Mouse (Mus musculus): ENCODE measurements at regions not wholly inside any gene's neighbourhood (a gene's known extent, or its start where the extent isn't known, plus 50 kb on each side); places are given as distances from the start of the nearest gene placed in this dataset.

GRCm38 (mm10) chr19:49282626-49283261, 1076.9 kb downstream of the Sorcs3 start:
- H3K9me3 ChIP-seq (ENCODE audit: control insufficient read depth, low read length), result no peaks in the 10 kb centered on the region
- WGBS, result 63% methylated on average over 8 of the region's 8 CpGs
- H3K4me3 ChIP-seq (ENCODE audit: control insufficient read depth in 1 of 2, insufficient read depth in 1 of 2, low read depth in 1 of 2, low read length in 2 of 2), result no peak overlapping the region
- no peak for ATAC-seq (ENCODE audit: insufficient number of reproducible peaks, insufficient read depth, low FRiP score, low read depth)
- H3K4me2 ChIP-seq (ENCODE audit: low read length), result no peak overlapping the region
- H3K9ac ChIP-seq (ENCODE audit: low read length), result no peak overlapping the region
- H3K27me3 ChIP-seq (ENCODE audit: control insufficient read depth, insufficient read depth, low read length), result no peaks in the 10 kb centered on the region
- H3K4me1 ChIP-seq (ENCODE audit: control insufficient read depth in 2 of 2, insufficient read depth in 2 of 2, low read length in 2 of 2), result no peaks in the 10 kb centered on the region
- no peak overlapping the region for H3K27ac ChIP-seq (replicated peaks in 1 of 2; ENCODE audit: control insufficient read depth in 1 of 2, insufficient read depth in 1 of 2, low read depth in 2 of 2, low read length in 2 of 2)
- H3K36me3 ChIP-seq (ENCODE audit: control insufficient read depth, insufficient read depth, low read length), result no peaks in the 10 kb centered on the region

- 67% methylated on average over 2 of the region's 2 CpGs for WGBS
- Histone ChIP-seq H3K9ac (ENCODE audit: low read length) (no peak overlapping the region), H3K27me3 (ENCODE audit: control insufficient read depth, insufficient read depth, low read length) (no peaks in the 10 kb centered on the region), H3K4me3 (ENCODE audit: control insufficient read depth in 1 of 2, insufficient read depth in 1 of 2, low read depth in 1 of 2, low read length in 2 of 2) (no peak overlapping the region), H3K4me1 (ENCODE audit: control insufficient read depth in 2 of 2, insufficient read depth in 2 of 2, low read length in 2 of 2) (no peaks in the 10 kb centered on the region; a peak in 1 of 4 replicates), H3K27ac (replicated peaks in 1 of 2; ENCODE audit: control insufficient read depth in 1 of 2, insufficient read depth in 1 of 2, low read depth in 2 of 2, low read length in 2 of 2) (no peak overlapping the region), H3K4me2 (ENCODE audit: low read length) (no peak overlapping the region), H3K36me3 (ENCODE audit: control insufficient read depth, insufficient read depth, low read length) (no peaks in the 10 kb centered on the region), H3K9me3 (ENCODE audit: control insufficient read depth, low read length) (no peaks in the 10 kb centered on the region)
- ATAC-seq (ENCODE audit: insufficient number of reproducible peaks, insufficient read depth, low FRiP score, low read depth), result no peak
Measured at GRCm38 (mm10) chr19:49294980-49295379, 1089.2 kb downstream of the Sorcs3 start.

GRCm38 (mm10) chr19:49299351-49300271, 1093.8 kb downstream of the Sorcs3 start:
- Histone ChIP-seq H3K9ac (ENCODE audit: low read length) (no peak overlapping the region), H3K9me3 (ENCODE audit: control insufficient read depth, low read length) (no peaks in the 10 kb centered on the region), H3K36me3 (ENCODE audit: control insufficient read depth, insufficient read depth, low read length) (no peaks in the 10 kb centered on the region), H3K4me2 (ENCODE audit: low read length) (peak overlapping the region; percentile 7; the same call in 1 of the 2 replicates), H3K4me1 (ENCODE audit: control insufficient read depth in 2 of 2, insufficient read depth in 2 of 2, low read length in 2 of 2) (no peaks in the 10 kb centered on the region; a peak in 1 of 4 replicates), H3K27me3 (ENCODE audit: control insufficient read depth, insufficient read depth, low read length) (no peaks in the 10 kb centered on the region), H3K4me3 (ENCODE audit: control insufficient read depth in 1 of 2, insufficient read depth in 1 of 2, low read depth in 1 of 2, low read length in 2 of 2) (no peak overlapping the region), H3K27ac (replicated peaks in 1 of 2; ENCODE audit: control insufficient read depth in 1 of 2, insufficient read depth in 1 of 2, low read depth in 2 of 2, low read length in 2 of 2) (no peak overlapping the region)
- 39% methylated on average over 10 of the region's 10 CpGs for WGBS
- ATAC-seq (ENCODE audit: insufficient number of reproducible peaks, insufficient read depth, low FRiP score, low read depth), result no peak

- Histone ChIP-seq H3K9me3 (ENCODE audit: control insufficient read depth, low read length) (no peaks in the 10 kb centered on the region), H3K4me3 (ENCODE audit: control insufficient read depth in 1 of 2, insufficient read depth in 1 of 2, low read depth in 1 of 2, low read length in 2 of 2) (no peak overlapping the region), H3K9ac (ENCODE audit: low read length) (no peak overlapping the region), H3K27ac (replicated peaks in 1 of 2; ENCODE audit: control insufficient read depth in 1 of 2, insufficient read depth in 1 of 2, low read depth in 2 of 2, low read length in 2 of 2) (no peak overlapping the region), H3K36me3 (ENCODE audit: control insufficient read depth, insufficient read depth, low read length) (no peaks in the 10 kb centered on the region), H3K27me3 (ENCODE audit: control insufficient read depth, insufficient read depth, low read length) (no peaks in the 10 kb centered on the region), H3K4me1 (ENCODE audit: control insufficient read depth in 2 of 2, insufficient read depth in 2 of 2, low read length in 2 of 2) (no peaks in the 10 kb centered on the region; a peak in 1 of 4 replicates), H3K4me2 (ENCODE audit: low read length) (no peak overlapping the region)
- 69% methylated on average over 7 of the region's 7 CpGs for WGBS
- ATAC-seq (ENCODE audit: insufficient number of reproducible peaks, insufficient read depth, low FRiP score, low read depth), result no peak
Measured at GRCm38 (mm10) chr19:49301364-49302091, 1095.7 kb downstream of the Sorcs3 start.

GRCm38 (mm10) chr19:49305804-49306203, 1100.0 kb downstream of the Sorcs3 start:
- no peak overlapping the region for H3K9ac ChIP-seq (ENCODE audit: low read length)
- H3K4me3 ChIP-seq (ENCODE audit: control insufficient read depth in 1 of 2, insufficient read depth in 1 of 2, low read depth in 1 of 2, low read length in 2 of 2), result no peak overlapping the region

GRCm38 (mm10) chr19:49314229-49314628, 1108.4 kb downstream of the Sorcs3 start:
- Histone ChIP-seq H3K27ac (replicated peaks in 1 of 2; ENCODE audit: control insufficient read depth in 1 of 2, insufficient read depth in 1 of 2, low read depth in 2 of 2, low read length in 2 of 2) (no peak overlapping the region), H3K36me3 (ENCODE audit: control insufficient read depth, insufficient read depth, low read length) (no peaks in the 10 kb centered on the region), H3K9ac (ENCODE audit: low read length) (no peak overlapping the region), H3K4me3 (ENCODE audit: control insufficient read depth in 1 of 2, insufficient read depth in 1 of 2, low read depth in 1 of 2, low read length in 2 of 2) (no peak overlapping the region), H3K9me3 (ENCODE audit: control insufficient read depth, low read length) (no peaks in the 10 kb centered on the region), H3K4me1 (ENCODE audit: control insufficient read depth in 2 of 2, insufficient read depth in 2 of 2, low read length in 2 of 2) (no peaks in the 10 kb centered on the region), H3K4me2 (ENCODE audit: low read length) (no peak overlapping the region), H3K27me3 (ENCODE audit: control insufficient read depth, insufficient read depth, low read length) (no peaks in the 10 kb centered on the region)
- WGBS, result 65% methylated on average over 1 of the region's 1 CpGs
- ATAC-seq (ENCODE audit: insufficient number of reproducible peaks, insufficient read depth, low FRiP score, low read depth), result no peak

More at GRCm38 (mm10) chr19:49305804-49306203, 1100.0 kb downstream of the Sorcs3 start:
- no peak overlapping the region for H3K4me2 ChIP-seq (ENCODE audit: low read length)
- H3K27me3 ChIP-seq (ENCODE audit: control insufficient read depth, insufficient read depth, low read length), result no peaks in the 10 kb centered on the region
- 86% methylated on average over 3 of the region's 3 CpGs for WGBS
- H3K9me3 ChIP-seq (ENCODE audit: control insufficient read depth, low read length), result no peaks in the 10 kb centered on the region
- ATAC-seq (ENCODE audit: insufficient number of reproducible peaks, insufficient read depth, low FRiP score, low read depth), result no peak
- H3K4me1 ChIP-seq (ENCODE audit: control insufficient read depth in 2 of 2, insufficient read depth in 2 of 2, low read length in 2 of 2), result no peaks in the 10 kb centered on the region
- no peak overlapping the region for H3K27ac ChIP-seq (replicated peaks in 1 of 2; ENCODE audit: control insufficient read depth in 1 of 2, insufficient read depth in 1 of 2, low read depth in 2 of 2, low read length in 2 of 2)
- H3K36me3 ChIP-seq (ENCODE audit: control insufficient read depth, insufficient read depth, low read length), result no peaks in the 10 kb centered on the region

GRCm38 (mm10) chr19:49359642-49360041, 1153.8 kb downstream of the Sorcs3 start:
- ATAC-seq (ENCODE audit: insufficient number of reproducible peaks, insufficient read depth, low FRiP score, low read depth), result no peak
- Histone ChIP-seq H3K4me2 (ENCODE audit: low read length) (no peak overlapping the region), H3K9me3 (ENCODE audit: control insufficient read depth, low read length) (no peaks in the 10 kb centered on the region), H3K36me3 (ENCODE audit: control insufficient read depth, insufficient read depth, low read length) (no peaks in the 10 kb centered on the region), H3K4me1 (ENCODE audit: control insufficient read depth in 2 of 2, insufficient read depth in 2 of 2, low read length in 2 of 2) (no peaks in the 10 kb centered on the region), H3K27me3 (ENCODE audit: control insufficient read depth, insufficient read depth, low read length) (no peaks in the 10 kb centered on the region), H3K4me3 (ENCODE audit: control insufficient read depth in 1 of 2, insufficient read depth in 1 of 2, low read depth in 1 of 2, low read length in 2 of 2) (no peak overlapping the region), H3K9ac (ENCODE audit: low read length) (no peak overlapping the region), H3K27ac (replicated peaks in 1 of 2; ENCODE audit: control insufficient read depth in 1 of 2, insufficient read depth in 1 of 2, low read depth in 2 of 2, low read length in 2 of 2) (no peak overlapping the region)
- 66% methylated on average over 3 of the region's 3 CpGs for WGBS

Measured in heart, embryonic 14.5 days (tissue).